Mouse (Mus musculus) yolk sac, embryonic 10.5 days (tissue): ENCODE results near the gene Fndc4.

Experiments
- DNase-seq: peaks from one replicate; pipeline ENCODE4 v3.0.0-alpha.2; 2017; ENCODE audit warnings: low spot score

Fndc4 gene

GRCm38 (mm10) chr5:31295606-31296141, at the start of gene Fndc4:
Fndc4 (minus strand) TSS chr5:31296080.
- DNase-seq = peak; percentile 73

DNA sequence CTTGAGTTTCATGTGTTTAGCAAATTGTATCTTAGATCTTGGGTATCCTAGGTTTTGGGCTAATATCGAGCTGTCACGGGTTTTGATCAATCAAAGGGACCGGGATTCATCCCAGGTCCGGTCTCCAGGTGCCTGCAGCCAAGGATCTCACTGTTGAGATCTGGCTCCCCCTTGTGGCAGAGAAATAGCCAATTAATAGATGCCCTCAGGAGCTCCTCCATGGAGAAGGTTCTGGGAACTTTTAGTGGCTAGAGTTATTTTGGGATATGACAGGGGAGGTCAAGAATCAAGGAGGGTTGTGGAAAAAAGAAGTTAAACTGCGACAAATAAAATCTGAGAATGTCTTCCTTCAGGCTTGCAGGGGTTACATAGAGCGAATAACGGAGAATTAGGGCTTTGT, 32.4 kb upstream of the Fndc4 start:
- peak; percentile 18 for DNase-seq

- no peak for DNase-seq
These were observed 31.0 kb upstream of the Fndc4 start for GRCm38 (mm10) chr5:31326850-31327249.

GRCm38 (mm10) chr5:31324085-31324484, 28.2 kb upstream of the Fndc4 start:
- DNase-seq = no peak

DNA sequence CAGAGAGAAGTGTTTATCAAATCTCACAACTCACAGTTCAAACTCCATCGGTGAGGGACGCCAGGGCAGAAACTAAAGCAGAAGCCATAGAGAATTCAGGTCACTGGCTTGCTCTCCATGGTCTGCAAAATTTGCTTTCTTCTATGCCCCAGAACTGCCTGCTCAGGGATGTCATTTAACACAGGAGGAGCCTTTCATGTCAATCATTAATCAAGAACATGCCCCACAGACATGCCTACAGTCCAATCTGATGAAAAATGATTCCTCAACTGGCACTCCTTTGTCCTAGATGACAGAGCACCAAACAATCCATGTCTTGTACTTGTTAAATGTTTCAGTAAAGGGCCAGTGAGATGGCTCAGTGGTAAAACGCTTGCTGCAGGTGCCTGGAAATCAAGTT, 26.9 kb upstream of the Fndc4 start:
- no peak for DNase-seq

GRCm38 (mm10) chr5:31312806-31313205, 16.9 kb upstream of the Fndc4 start:
- no peak for DNase-seq

DNA sequence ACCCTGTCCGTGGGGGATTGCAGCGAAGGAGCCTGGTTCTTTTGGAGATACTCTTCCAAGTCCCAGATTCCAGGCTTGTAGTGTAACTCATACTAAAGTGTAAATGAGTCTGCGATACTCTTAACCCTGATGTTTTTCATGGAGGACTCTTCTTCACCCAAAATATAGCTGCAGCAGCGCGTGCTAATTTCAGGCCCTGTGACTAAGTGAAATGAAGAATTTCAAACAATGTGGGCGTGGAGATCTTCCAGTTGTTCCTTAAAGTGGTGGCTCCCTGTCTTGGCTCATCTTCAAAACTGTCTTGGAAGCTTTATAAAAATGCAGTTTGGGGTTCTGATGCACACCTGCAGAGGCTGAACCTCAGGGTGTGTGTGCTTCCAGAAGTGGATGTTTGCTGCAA, 7.2 kb upstream of the Fndc4 start:
- no peak for DNase-seq

DNA sequence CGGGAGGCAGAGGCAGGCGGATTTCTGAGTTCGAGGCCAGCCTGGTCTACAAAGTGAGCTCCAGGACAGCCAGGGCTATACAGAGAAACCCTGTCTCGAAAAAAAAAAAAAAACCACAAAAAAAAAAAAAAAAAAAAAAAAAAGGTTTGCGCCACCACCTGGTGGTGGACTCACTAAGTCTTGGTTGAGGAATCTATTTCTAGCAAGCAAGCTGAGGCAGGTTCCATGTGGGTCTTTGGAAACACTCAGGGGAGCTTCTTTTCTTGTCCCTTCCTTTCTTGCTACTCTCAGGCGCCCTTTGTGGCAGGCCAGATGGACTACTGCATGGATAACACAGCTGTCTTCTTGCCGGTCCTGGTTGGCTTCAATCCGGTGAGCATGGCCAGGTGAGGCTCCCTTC, 6.0 kb upstream of the Fndc4 start:
- DNase-seq = no peak

GRCm38 (mm10) chr5:31298486-31298885, 2.6 kb upstream of the Fndc4 start:
- no peak for DNase-seq

- no peak for DNase-seq
These were observed 2.1 kb upstream of the Fndc4 start for GRCm38 (mm10) chr5:31297981-31298380.

DNA sequence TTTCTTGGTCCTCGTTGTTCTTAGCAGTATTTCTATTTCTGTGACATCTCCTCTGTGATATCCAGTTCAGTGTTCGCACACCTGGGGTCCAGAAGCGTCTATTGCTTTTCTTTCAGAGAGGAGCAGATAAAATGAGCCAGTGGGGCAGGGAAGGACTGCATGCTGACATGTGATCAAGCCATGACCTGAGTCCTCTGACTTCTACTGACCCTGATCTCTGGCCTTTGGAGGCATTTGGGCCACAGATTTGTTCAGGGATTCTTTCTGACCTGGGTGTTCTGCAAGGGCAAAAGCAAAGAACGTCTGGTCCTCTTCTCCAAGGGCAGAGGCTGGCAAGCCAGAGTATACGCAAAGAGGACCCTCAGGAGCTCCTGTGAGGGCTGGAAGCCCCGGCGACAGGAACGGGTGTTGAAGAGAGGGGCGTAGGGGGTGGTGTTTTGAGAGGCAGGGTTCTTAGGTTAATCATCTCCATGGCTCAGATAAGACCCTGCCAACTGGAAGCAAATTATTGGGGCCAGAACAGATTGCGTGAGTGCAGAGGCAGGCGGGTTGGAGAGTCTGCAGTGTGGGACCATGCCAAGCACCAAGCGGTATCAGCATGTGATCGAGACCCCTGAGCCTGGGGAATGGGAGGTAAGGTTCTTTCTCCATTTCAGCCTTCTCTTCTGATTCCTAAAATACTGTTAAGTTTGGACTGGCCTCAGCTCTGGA, 1.3 kb upstream of the Fndc4 start, which contains the start of gene Gckr:
Gene Gckr, plus strand, starts transcription at position 397 of the 711 bp plus-strand sequence.
- DNase-seq = peak; percentile 76

- DNase-seq = no peak
These were observed 795 bp downstream of the Fndc4 start for GRCm38 (mm10) chr5:31294964-31295605.

- no peak for DNase-seq
These were observed 4.6 kb downstream of the Fndc4 start for GRCm38 (mm10) chr5:31291361-31291688.

GRCm38 (mm10) chr5:31290521-31291360, 5.1 kb downstream of the Fndc4 start, which contains the start of gene Ift172:
Ift172 (minus strand) TSS chr5:31291116.
- DNase-seq = peak; percentile 95

- no peak for DNase-seq
These were observed 6.2 kb downstream of the Fndc4 start for GRCm38 (mm10) chr5:31289626-31290230.

DNA sequence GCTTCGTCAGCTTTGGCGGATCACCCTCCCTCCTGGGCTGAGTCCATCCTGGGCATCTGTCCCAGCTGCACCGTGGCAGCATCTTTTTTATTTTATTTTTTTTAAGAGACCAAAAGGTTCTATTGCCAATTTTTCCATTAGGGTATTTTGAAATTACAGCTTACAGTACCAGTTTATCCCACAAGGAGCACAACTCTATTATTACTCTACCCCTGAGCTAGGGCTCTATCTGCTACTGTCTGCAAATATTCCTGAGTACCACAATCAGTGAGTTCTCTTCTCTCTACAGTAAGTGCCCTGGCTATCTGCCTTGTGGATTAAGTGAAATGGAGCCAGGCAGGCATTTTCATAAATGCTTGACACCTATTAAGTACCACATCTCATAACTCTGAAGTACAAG, 7.2 kb downstream of the Fndc4 start:
- no peak for DNase-seq

GRCm38 (mm10) chr5:31288225-31288624, 7.7 kb downstream of the Fndc4 start:
- DNase-seq = no peak

DNA sequence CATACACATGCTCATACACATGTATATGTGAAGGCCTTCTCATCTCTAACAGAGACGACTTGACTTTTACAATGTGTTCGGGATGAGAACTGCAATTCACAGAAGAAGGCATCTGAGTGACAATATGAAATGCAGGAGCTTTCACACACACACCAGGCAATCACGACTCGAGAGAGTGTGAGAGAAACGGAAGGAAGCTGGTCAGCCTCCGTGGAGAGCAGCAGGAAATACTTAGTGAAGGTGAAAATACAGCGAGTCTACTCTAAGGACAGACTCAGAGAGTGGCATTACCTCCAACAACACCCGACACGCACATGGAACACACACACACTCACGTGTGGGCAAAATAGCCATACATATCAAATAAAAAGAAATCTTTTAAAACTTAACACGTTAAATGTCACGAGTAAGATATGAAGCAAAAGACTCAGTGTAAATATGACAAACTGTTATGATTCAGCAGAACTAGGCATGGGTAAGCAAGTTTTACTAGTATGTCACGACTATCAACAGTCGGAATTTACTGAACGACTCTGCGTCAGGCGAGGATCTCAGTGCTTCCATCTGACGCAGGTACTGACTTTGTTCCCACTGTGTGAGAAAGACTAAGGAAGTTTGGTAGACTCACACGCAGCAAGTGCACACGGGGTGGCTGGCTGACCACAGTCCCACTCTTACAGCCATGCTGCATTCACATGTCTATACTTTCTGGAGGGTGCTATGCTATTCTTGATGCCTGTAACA, 16.5 kb downstream of the Fndc4 start:
- no peak for DNase-seq

DNA sequence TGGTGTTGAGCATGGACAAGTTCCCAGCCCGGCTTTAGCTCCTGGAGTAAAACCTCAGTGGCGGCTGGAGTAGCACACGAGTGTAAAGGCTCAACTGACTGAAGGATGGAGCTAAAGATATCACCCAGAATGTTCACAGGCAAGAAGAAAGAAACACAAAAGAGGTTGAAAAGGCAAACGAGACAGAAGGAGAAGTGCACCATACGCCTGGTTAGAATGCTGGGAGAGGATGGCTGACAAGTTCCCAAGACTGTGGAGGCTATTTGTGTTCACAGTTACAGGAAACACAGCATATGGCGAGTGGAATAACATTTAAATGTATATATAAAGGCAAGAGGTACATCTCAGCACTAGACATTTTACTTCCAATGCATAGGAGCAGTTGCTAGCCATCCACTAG, 22.9 kb downstream of the Fndc4 start:
- no peak for DNase-seq

DNA sequence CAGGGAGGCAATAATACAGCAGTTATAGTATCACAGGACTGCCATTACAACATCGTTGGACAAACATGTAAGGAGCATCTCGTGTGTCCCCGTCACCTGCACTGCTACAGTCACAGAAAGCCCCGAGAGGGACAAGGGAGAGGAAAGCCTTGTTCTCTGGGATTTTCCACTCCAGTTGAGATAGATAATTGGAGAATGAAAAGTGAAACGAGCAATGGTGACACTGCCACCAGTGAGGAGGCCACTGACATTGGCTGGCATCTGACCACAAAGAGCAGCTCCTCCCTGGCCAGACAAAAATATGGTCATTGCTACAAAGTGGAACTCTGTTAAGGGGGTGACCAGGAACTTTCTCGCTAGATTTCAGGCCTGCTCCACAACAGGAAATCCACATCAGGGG, 28.2 kb downstream of the Fndc4 start:
- DNase-seq = no peak

GRCm38 (mm10) chr5:31266101-31266500, 29.8 kb downstream of the Fndc4 start:
- no peak for DNase-seq
